Mouse (Mus musculus) thymus, adult 2 months (tissue): ENCODE measurements around the gene Carmil1.

Source experiments
- CTCF ChIP-seq: fragments of 200-500 bp; IDR thresholded peaks from 2 replicates; pipeline ENCODE4 v1.5.1; 2012; ENCODE audit warnings: mild to moderate bottlenecking, control low read depth, low read length, moderate library complexity, borderline replicate concordance; ENCODE audit not compliant: control insufficient read depth, poor library complexity, insufficient read depth; ENCODE audit errors: extremely low read depth
- POLR2A ChIP-seq: fragments of 200-500 bp; IDR thresholded peaks from 2 replicates; pipeline ENCODE4 v1.6.1; 2012; ENCODE audit warnings: mild to moderate bottlenecking, low read length, control low read depth, moderate library complexity; ENCODE audit not compliant: control insufficient read depth, poor library complexity, insufficient read depth; ENCODE audit errors: extremely low read depth

DNA sequence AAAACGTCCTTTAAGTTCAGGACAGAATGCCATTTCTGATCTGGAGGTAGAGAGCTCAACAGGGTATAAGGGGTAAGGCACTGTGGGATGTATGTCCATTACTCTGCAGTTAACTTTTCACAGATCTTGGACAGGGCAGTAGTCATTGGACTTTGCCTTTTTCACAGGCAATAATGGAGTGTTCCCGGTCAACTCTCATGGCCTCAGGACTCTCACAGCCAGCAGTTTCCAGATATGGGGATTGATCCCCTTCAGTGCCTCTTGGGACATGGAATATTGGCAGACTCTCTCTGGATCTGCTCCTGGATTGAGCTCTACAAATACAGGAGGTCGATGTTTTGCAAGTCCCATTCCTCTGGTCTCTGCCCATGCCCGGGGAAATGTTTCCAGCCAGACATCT is 49.5 kb upstream of the Carmil1 start:
- TF ChIP-seq POLR2A, result no peak
- no peak for TF ChIP-seq CTCF
